Mouse (Mus musculus) hindbrain, postnatal 0 days (tissue): ENCODE results near the gene Lrch4. TPM values are rescaled to one million over a fixed set of nuclear protein-coding genes. Genes with fewer than 3 reads are reported as not detected.
A peak's percentile ranks its signal among the peaks of the same experiment; 100 is the strongest.

ENCODE experiments used
- ATAC-seq: fragments of 200-750 bp; cut with Nextera tagmentation; 2 replicates; pipeline ENCODE4 v1.8.0; 2017; ENCODE audit warnings: mild to moderate bottlenecking, moderate TSS enrichment, moderate library complexity
- DNase-seq: peaks from one replicate; pipeline ENCODE4 v3.0.0-alpha.2; 2015; ENCODE audit warnings: low spot score
- H3K27ac ChIP-seq: fragments of 300-500 bp; sonication (generic); 2 replicates; pipeline ENCODE4 v1.5.1; 2014; ENCODE audit warnings: mild to moderate bottlenecking
- H3K27me3 ChIP-seq: fragments of 300-500 bp; sonication (generic); 2 replicates; pipeline ENCODE4 v1.6.1; 2014; ENCODE audit warnings: low read length, mixed read lengths; ENCODE audit not compliant: insufficient read depth
- H3K36me3 ChIP-seq: fragments of 300-500 bp; sonication (generic); 2 replicates; pipeline ENCODE4 v1.6.1; 2014; ENCODE audit warnings: low read length, mixed read lengths; ENCODE audit not compliant: insufficient read depth
- H3K4me1 ChIP-seq: fragments of 300-500 bp; sonication (generic); 2 replicates; pipeline ENCODE4 v1.6.1; 2014; ENCODE audit warnings: antibody characterized with exemption, low read length, mixed read lengths; ENCODE audit not compliant: insufficient read depth
- H3K4me2 ChIP-seq: fragments of 300-500 bp; sonication (generic); 2 replicates; pipeline ENCODE4 v1.6.1; 2014; ENCODE audit warnings: low read depth, mild to moderate bottlenecking, low read length, moderate library complexity, mixed read lengths
- H3K4me3 ChIP-seq: fragments of 300-500 bp; sonication (generic); 2 replicates; pipeline ENCODE4 v1.5.1; 2014; ENCODE audit warnings: low read length
- H3K9ac ChIP-seq: fragments of 300-500 bp; sonication (generic); replicated peaks from 2 replicates; pipeline ENCODE4 v1.6.1; 2014; ENCODE audit warnings: mild to moderate bottlenecking, low read length, moderate library complexity, mixed read lengths
- H3K9me3 ChIP-seq: fragments of 300-500 bp; sonication (generic); 2 replicates; pipeline ENCODE4 v1.6.1; 2016; ENCODE audit warnings: low read length, mixed read lengths
- CTCF ChIP-seq: IDR thresholded peaks from 2 replicates; pipeline ENCODE4 v1.5.1; 2016; ENCODE audit warnings: antibody characterized with exemption, control low read depth, low read depth
- WGBS: fragments of 180-500 bp; shearing (Covaris S2); extraction: QIAGEN DNeasy Blood & Tissue Kit; methylation state at CpG from one replicate; pipeline ENCODE4 v1.1.7; 2014; 5-methylcytosine and 5-hydroxymethylcytosine counted together
- polyA plus RNA-seq: library from polyadenylated mRNA; unstranded; fragments of >200 nt; fragmentation: Nextera tagmentation; extraction: Ambion mirVana; gene quantifications from 2 replicates; pipeline ENCODE4 v1.2.1, GENCODE M21; 2015
- total RNA-seq: library from RNA; depleted of rRNA; stranded (reverse); fragments of >200 nt; gene quantifications from 2 replicates; pipeline ENCODE4 v1.2.3, GENCODE M21; 2014

Gene Lrch4
- total and polyA plus RNA-seq, 2 experiments from 2014 or later = 9.6 to 12.3 TPM

- no peak for TF ChIP-seq CTCF
- ATAC-seq (no peak), DNase-seq (no peak)
- H3K27ac ChIP-seq = no peak overlapping the region
- H3K9ac ChIP-seq = no peak overlapping the region
- H3K4me1 ChIP-seq = peaks cover 10% of the 10 kb centered on the region; the same call in 1 of the 2 replicates
- H3K4me3 ChIP-seq = no peak overlapping the region
- no peak overlapping the region for H3K4me2 ChIP-seq
- no peaks in the 10 kb centered on the region; the same call in 1 of the 2 replicates for H3K36me3 ChIP-seq
- 55% methylated on average over 7 of the region's 7 CpGs for WGBS
- no peaks in the 10 kb centered on the region for H3K27me3 ChIP-seq
- no peaks in the 10 kb centered on the region for H3K9me3 ChIP-seq
These were observed 33.0 kb upstream of the Lrch4 start for GRCm38 (mm10) chr5:137595921-137596320.

GRCm38 (mm10) chr5:137596601-137597261 lies 32.2 kb upstream of the Lrch4 start:
- DNase-seq (no peak), ATAC-seq (no peak)
- WGBS = 35% methylated on average over 26 of the region's 30 CpGs

GRCm38 (mm10) chr5:137597625-137598024 lies 31.3 kb upstream of the Lrch4 start:
- no peak overlapping the region for H3K4me3 ChIP-seq
- H3K9ac ChIP-seq = no peak overlapping the region
- H3K4me2 ChIP-seq = no peak overlapping the region
- no peaks in the 10 kb centered on the region for H3K27me3 ChIP-seq
- whole genome bisulfite sequencing = 95% methylated on average over 6 of the region's 6 CpGs
- H3K4me1 ChIP-seq = peaks cover 10% of the 10 kb centered on the region; the same call in 1 of the 2 replicates
- TF ChIP-seq CTCF = no peak
- H3K9me3 ChIP-seq = no peaks in the 10 kb centered on the region
- no peaks in the 10 kb centered on the region; the same call in 1 of the 2 replicates for H3K36me3 ChIP-seq
- no peak overlapping the region for H3K27ac ChIP-seq
- DNase-seq = no peak
- ATAC-seq = no peak

More at GRCm38 (mm10) chr5:137596601-137597261, 32.2 kb upstream of the Lrch4 start:
- H3K27me3 ChIP-seq = no peaks in the 10 kb centered on the region
- H3K4me1 ChIP-seq = peaks cover 10% of the 10 kb centered on the region; the same call in 1 of the 2 replicates
- TF ChIP-seq CTCF = no peak
- H3K27ac ChIP-seq = no peak overlapping the region
- H3K9ac ChIP-seq = no peak overlapping the region
- H3K36me3 ChIP-seq = no peaks in the 10 kb centered on the region; the same call in 1 of the 2 replicates
- H3K9me3 ChIP-seq = no peaks in the 10 kb centered on the region
- H3K4me3 ChIP-seq = no peak overlapping the region
- H3K4me2 ChIP-seq = 0 out of 2 replicates have a peak overlapping the region, but pooled peaks have one; percentile 10

GRCm38 (mm10) chr5:137598100-137598826 lies 30.7 kb upstream of the Lrch4 start:
- no peak for DNase-seq

GRCm38 (mm10) chr5:137599600-137599999 lies 29.3 kb upstream of the Lrch4 start:
- TF ChIP-seq CTCF = no peak
- no peaks in the 10 kb centered on the region for H3K27me3 ChIP-seq
- WGBS = 51% methylated on average over 9 of the region's 9 CpGs
- H3K4me1 ChIP-seq = peaks cover 10% of the 10 kb centered on the region; the same call in 1 of the 2 replicates
- H3K9me3 ChIP-seq = no peaks in the 10 kb centered on the region
- H3K9ac ChIP-seq = peak overlapping the region; percentile 72
- 0 out of 2 replicates have a peak overlapping the region, but pooled peaks have one; percentile 78 for H3K27ac ChIP-seq
- H3K36me3 ChIP-seq = no peaks in the 10 kb centered on the region; the same call in 1 of the 2 replicates
- ATAC-seq (no peak), DNase-seq (no peak)
- H3K4me3 ChIP-seq = peak overlapping the region; percentile 72
- peak overlapping the region; percentile 84 for H3K4me2 ChIP-seq

More at GRCm38 (mm10) chr5:137598100-137598826, 30.7 kb upstream of the Lrch4 start:
- WGBS = 84% methylated on average over 2 of the region's 2 CpGs
- no peak overlapping the region for H3K27ac ChIP-seq
- H3K27me3 ChIP-seq = no peaks in the 10 kb centered on the region
- no peak overlapping the region for H3K4me2 ChIP-seq
- H3K36me3 ChIP-seq = no peaks in the 10 kb centered on the region; the same call in 1 of the 2 replicates
- TF ChIP-seq CTCF = no peak
- peaks cover 10% of the 10 kb centered on the region; the same call in 1 of the 2 replicates for H3K4me1 ChIP-seq
- no peak overlapping the region for H3K9ac ChIP-seq
- H3K9me3 ChIP-seq = no peaks in the 10 kb centered on the region
- H3K4me3 ChIP-seq = no peak overlapping the region
- ATAC-seq = no peak

GRCm38 (mm10) chr5:137600281-137600618 lies 28.7 kb upstream of the Lrch4 start:
- TF ChIP-seq CTCF = no peak
- Histone ChIP-seq H3K4me2 (peak overlapping the region; percentile 84), H3K4me1 (peaks cover 10% of the 10 kb centered on the region; the same call in 1 of the 2 replicates), H3K36me3 (no peaks in the 10 kb centered on the region; the same call in 1 of the 2 replicates), H3K4me3 (peak overlapping the region; percentile 72), H3K27me3 (no peaks in the 10 kb centered on the region), H3K9ac (peak overlapping the region; percentile 72), H3K27ac (peak overlapping the region; percentile 78), H3K9me3 (no peaks in the 10 kb centered on the region)
- DNase-seq (no peak), ATAC-seq (no peak)
- 4% methylated on average over 19 of the region's 19 CpGs for WGBS
